Mouse (Mus musculus): ENCODE measurements around the gene Ikzf3. TPM values are rescaled to one million over a fixed set of nuclear protein-coding genes. Genes with fewer than 3 reads are reported as not detected.

Ikzf3 gene
- total RNA-seq, 2 experiments from 2014 or later: not detected

- ATAC-seq (replicated peaks; ENCODE audit: poor library complexity, severe bottlenecking): no peak
Measured at GRCm38 (mm10) chr11:98577776-98578175, 31.9 kb upstream of the Ikzf3 start.

DNA sequence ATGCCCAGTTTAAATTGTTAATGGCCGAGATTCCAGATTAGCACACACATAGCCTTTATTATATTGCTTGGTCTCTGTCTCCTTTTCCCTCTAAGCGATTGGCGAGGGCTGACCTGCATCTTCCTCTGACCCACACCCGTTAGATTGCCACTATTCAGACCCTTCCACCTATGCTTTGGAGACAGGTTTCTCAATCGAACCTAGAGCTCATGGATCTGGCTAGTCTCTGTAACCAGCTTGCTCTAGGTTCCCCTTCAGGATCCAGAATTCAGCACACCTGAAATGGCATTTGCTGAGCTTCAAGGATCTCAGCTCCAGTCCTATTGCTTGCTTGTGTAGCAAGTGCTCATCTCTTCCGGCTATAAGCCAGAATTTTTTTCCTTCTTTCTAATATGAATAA, 23.6 kb upstream of the Ikzf3 start:
- no peak for ATAC-seq (replicated peaks; ENCODE audit: poor library complexity, severe bottlenecking)

DNA sequence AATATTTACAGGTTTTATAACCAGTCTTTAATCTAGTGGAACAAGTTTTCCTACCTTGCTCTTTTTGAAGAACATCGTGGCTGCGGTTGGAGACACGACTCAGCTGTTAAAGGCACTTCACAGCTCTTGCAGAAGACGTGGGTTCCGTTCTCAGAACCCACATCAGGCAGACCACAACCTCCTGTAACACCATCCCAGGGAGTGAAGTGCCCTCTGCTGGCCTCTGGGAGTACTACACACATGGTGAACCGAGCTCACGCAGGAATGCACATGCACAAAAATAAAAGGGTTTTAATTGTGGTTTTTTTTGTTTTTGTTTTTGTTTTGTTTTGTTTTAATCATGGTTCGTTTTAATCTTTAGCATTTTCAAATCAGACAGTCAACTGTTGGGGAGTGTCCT, 22.5 kb upstream of the Ikzf3 start:
- peak; percentile 30; the same call in 1 of the 2 replicates for ATAC-seq (replicated peaks; ENCODE audit: poor library complexity, severe bottlenecking)

DNA sequence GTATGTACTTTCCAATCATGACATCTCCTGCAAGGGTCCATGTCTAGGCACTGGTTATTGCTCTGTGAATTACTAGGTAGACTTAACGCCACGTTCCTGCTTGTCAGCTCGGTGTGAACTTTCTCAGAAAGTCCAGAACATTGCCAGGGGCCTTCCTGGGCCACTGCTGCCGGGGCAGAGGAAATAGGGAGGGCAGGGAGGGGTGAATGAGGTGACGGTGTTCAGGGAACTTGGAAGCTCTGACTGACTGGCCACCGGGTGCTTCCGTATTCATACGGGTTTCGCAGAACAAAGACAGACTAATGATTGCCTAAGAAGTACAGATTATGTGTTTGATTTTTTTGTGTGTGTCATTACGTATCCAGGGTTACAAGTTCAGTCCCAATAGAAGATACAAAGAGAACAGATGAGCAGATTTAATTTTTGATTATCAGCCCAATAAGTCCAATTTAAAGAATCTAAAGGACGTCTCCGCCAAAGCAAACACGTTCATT, 18.1 kb upstream of the Ikzf3 start:
- ATAC-seq (replicated peaks; ENCODE audit: poor library complexity, severe bottlenecking): peak; percentile 37

DNA sequence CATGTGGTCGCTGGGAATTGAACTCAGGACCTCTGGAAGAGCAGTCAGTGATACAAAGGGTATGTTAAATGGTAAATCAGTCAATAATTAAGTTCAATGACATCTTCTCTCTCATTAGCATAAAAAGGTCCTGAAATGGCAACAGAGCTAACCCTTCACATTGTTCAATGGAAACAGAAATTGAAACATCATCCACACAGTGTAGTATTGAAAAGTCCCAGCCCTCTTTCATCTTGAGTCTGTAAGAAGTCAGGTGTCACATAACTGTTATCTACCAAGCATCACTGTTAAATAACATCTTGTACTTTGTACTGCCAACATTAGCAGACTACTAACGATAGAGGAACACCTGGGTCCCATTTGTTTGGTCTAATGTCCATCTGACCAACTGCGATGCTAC, 17.2 kb upstream of the Ikzf3 start:
- no peak for ATAC-seq (replicated peaks; ENCODE audit: poor library complexity, severe bottlenecking)

DNA sequence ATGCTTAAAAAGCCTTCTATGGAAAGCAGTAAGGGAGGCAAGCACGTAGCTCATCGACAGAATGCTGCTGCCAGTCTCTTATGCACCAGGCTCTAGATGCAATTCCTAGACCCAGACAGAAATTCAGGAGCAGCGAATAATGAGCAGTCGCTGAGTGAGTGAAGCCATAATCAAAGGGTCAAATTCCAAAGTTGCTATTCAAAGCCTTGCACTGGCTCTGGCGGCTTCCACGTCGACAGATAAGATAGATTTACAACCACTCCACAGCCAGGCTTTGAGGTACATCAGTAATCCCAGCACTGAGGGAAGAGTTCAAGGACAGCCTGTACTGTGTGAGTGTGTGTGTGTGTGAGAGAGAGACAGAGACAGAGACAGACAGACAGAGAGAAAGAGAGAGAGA, 15.1 kb upstream of the Ikzf3 start:
- no peak for ATAC-seq (replicated peaks; ENCODE audit: poor library complexity, severe bottlenecking)

DNA sequence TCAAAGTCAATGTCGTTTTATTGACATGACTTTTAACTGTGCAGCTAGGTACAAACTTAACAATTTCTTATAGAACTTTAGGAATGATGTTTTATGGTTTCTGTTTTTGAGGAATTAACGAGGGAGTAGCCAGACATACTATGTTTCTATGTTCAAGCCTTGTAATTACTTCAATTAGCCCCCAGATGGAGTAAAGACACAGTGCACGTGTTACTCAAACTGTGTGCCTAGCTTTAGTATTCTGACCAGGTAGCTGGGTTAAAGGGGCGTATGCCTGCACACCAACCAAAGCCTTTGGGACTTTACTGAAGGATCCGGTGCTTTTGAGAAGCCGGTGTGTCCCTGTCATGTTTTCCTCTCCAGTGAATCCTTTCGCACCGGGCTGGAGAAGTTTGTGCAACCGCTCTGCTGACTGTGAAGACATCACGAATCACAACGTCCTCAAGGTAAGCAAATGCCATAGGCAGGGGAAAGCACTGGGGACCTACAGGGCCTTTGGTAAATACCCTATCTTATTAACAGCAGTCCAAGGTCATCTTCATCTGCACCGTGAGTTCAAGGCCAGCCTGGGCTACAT, 9.4 kb upstream of the Ikzf3 start:
- no peak for ATAC-seq (replicated peaks; ENCODE audit: poor library complexity, severe bottlenecking)

DNA sequence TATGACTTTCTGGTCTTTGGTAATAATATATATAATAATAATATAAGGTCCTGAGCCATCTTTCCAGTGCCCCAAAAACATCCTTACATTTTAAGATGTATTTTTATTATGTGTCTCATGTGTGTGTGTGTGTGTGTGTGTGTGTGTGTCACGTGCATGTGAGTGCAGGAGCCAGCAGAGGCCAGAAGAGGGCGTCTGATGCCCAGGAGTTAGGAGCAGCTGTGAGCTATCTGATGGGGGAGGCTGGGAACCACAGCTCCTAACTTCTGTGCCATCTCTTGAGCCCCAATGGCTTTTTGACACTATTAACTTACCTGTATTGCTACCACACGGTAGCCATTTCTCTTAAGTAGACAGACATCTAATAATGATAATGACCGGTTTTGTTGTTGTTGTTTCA, 8.1 kb upstream of the Ikzf3 start:
- ATAC-seq (replicated peaks; ENCODE audit: poor library complexity, severe bottlenecking): no peak

DNA sequence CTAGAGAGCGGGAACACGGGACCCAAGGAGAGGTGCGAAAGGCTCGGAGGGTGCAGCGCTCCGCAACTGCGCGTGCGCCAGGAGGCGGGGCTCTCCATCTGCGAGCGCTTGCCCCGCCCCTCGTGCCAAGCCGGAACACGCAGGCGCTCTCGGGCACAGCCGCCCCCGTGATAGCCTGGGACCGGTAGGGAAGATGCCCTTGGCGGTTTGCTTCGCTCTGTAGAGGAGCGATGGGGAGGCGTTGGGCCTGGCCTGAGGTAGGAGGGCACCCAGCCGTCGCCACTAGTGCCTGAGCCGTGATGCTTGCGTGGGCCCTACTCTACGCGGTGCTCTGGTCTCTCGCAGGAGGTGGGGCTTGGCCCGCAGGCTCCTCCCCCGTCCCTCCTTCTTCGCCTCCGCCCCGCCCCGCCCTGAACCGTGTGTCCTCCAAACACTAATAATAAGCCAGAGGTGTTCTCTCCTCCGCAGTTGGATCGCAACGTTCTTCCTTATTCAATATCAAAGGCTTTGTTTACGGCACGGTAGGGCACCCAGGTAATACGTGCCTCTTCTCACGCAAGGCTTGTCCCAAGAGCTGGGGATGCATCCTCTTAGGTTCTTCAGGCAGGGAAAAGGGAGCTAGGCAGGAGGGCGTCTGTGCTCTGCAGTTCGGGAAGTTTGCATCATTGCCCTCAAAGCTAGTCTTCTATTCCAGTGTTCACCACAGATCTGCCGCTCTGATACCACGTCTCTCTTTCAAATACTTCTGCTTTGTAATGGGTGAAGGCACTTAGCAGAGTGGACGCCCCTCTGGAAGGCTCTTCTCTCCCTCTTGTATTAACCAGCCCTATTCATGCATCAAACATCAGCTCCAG, 5.4 kb upstream of the Ikzf3 start, which contains the start of gene Zpbp2:
Gene Zpbp2, plus strand, starts transcription at position 123 of the 854 bp plus-strand sequence.
- peak; percentile 89 for ATAC-seq (replicated peaks; ENCODE audit: poor library complexity, severe bottlenecking)

DNA sequence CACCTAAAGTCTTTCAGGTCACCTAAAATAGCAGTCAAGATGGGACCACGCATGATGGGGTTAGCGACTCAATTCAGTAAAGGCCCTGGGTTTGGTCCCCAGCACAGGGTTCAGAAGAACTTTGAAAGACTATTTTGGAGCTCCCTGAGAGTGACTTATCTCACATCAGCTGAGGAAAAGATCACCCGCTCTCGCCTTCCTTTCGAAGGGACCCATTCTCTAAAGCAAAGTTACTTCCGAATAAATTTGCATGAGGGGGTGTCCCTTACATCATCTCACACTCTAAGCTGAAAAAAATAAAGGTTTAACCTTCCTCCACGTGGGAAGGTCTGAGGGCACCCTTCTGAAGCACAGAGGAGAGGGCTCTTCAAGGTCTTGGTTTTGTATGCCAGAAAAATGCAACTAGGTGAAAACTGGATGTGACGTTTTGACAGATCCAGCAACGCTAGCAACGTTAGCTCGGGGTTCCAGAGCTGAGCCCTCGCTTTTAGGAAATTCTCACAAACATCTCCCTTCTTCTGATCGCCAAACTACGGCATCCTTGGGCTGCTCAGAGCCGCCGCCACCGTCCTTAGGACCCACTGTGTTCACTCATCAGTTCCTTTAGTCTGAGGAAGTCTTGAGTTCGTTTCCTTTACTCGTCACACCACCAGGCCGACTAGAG, 4.6 kb upstream of the Ikzf3 start:
- no peak for ATAC-seq (replicated peaks; ENCODE audit: poor library complexity, severe bottlenecking)

DNA sequence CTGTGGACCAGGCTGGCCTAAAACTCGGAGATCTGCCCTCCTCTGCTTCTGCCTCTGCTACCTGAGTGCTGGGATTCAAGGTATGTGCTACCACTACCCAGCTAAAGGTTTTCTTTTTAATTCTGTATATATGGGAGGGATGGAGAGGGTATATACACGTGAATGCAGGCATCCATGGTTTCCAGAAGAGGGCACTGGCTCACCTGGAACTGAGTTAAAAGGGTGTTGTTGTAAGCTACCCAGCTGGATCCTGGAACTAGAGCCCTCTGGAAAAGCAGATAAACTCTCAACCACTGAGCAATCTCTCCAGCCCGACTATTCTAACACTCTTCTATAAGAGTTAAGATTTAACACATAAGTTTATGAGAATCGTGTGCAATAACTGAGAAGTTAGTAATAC, 3.5 kb upstream of the Ikzf3 start:
- ATAC-seq (replicated peaks; ENCODE audit: poor library complexity, severe bottlenecking): no peak

DNA sequence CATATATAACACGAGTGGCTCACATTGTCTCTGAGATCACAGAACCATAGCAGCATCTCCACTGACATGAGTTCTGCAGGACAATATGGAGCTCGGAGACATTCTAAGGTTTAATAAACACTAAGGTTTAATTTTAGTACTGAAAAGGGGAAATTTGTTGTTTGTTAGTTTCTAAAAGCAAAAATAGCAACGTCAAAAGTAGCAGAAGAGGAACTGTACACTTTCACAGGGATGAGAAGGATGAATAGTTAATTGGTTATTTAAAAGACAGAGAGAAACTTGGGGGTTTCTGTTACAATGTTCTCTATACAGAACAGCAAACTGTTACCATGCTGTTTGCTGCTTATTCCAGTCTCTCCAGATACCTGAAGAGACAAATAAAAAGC, 1.5 kb upstream of the Ikzf3 start:
- ATAC-seq (replicated peaks; ENCODE audit: poor library complexity, severe bottlenecking): no peak

GRCm38 (mm10) chr11:98546529-98547307, 887 bp upstream of the Ikzf3 start:
- ATAC-seq (replicated peaks; ENCODE audit: poor library complexity, severe bottlenecking): no peak

DNA sequence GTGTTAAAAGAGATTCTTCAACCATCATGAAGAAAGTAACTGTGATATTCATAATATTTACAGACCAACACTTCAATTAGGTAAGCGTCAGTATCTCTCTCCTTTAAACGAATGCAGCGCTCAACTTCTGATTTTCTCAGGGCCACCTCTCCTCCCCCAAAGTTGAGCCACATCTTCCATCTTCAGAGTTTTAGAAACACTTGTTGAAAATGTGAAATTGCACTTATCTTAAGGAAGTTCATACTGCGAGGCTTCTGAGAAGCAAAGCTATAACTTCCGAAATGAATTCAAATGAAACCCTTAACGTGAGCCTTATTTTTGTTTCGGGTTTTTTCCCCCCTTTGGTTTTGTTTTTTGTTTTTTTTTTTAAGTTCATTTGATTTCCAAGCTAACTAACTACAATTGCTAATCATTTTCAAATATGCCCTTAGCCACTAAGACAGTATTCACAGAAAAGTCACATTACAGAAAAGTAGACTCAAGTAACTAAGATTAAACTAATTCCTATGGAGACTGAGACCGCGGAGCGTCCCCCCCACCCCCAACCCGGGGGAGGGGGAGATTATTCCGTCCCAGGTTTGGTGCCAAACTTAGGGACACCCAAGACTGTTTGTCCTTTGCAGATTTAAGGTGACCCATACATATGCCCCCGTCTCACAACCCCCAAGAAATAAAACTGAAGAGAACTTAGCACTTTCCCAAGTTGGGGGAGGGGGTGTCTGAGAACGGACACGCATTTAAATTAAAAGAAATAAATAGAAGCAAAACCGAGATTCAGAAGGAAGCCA, 747 bp downstream of the Ikzf3 start:
- no peak for ATAC-seq (replicated peaks; ENCODE audit: poor library complexity, severe bottlenecking)

DNA sequence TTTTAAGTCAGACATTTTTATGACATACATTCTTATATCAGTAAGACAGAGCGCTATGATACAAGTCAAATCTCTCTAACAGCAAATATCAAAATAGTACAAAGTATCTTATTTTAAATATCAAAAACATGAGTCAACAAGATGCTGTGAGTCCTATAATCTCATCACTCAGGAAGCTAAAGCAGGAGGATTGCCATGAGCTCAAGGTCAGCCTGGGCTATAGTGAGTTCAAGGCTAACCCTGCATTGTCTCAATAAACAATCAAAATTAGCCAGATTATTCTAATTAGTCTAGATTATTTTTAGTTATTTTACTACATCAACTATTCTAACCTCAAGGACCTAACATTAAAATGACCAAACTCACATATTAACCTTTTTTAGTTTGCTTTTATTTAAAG, 2.4 kb downstream of the Ikzf3 start:
- no peak for ATAC-seq (replicated peaks; ENCODE audit: poor library complexity, severe bottlenecking)

GRCm38 (mm10) chr11:98542553-98542952, 3.3 kb downstream of the Ikzf3 start:
- no peak for ATAC-seq (replicated peaks; ENCODE audit: poor library complexity, severe bottlenecking)

- no peak for ATAC-seq (replicated peaks; ENCODE audit: poor library complexity, severe bottlenecking)
Measured at GRCm38 (mm10) chr11:98540319-98540718, 5.5 kb downstream of the Ikzf3 start.

DNA sequence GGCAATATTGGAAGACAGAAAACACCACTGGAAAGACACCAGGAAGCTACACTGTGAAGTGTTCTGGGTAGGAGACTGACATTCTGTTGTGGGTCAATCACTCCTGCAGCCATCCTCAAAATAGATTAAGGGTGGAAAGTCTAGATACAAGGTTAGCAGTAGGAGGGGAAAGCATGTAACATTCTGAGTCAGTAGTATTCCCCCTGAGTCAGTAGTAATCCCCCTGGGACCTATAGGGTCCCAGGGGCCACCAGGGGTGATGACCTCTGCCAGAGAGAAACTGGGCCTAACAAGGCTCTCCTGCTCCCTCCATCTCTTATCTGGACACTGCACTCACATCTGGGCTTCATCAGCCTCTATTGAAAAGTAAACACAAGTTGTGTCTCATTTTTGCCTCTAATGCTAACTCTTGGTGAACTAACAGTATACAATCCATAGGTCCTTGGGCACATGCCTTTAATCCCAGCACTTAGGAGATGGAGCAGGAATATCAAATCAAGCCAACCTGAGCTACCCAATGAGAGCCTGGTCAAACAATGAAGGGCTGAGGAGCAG, 8.3 kb downstream of the Ikzf3 start:
- ATAC-seq (replicated peaks; ENCODE audit: poor library complexity, severe bottlenecking): no peak

DNA sequence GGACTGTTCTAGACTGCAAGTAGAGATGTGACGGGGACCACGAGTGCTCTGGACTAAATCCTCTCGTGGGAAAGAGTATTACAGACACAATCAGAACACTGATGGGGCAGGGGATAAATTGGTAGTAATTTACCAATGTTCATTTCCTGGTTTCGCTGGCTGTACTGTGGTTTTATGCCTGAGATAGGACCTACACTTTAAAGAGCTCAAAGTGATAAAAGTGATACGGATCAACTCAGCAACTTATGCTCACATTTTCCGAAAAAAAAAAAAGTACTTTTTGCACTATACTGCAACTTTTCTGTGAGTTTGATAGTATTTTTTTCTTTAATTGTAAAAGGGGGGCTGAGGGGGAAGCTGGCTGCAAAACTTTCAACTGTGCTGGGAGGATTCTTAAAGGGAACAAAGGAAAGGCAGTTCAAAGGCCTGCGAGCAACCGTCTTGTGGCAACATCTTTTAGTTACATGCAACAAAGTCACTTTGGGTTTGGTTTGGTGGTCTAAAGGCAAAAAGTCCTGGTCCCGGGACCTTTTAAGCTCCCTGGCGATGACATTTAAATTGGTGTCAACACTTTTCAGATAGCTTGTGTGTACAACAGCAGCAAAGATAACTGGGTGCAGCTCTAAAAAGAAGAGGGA, 18.9 kb downstream of the Ikzf3 start:
- no peak for ATAC-seq (replicated peaks; ENCODE audit: poor library complexity, severe bottlenecking)

Data from granulocyte monocyte progenitor cell, adult 5-6 weeks (primary cell).